Mouse (Mus musculus): ENCODE results near the gene Hlcs.

DNA sequence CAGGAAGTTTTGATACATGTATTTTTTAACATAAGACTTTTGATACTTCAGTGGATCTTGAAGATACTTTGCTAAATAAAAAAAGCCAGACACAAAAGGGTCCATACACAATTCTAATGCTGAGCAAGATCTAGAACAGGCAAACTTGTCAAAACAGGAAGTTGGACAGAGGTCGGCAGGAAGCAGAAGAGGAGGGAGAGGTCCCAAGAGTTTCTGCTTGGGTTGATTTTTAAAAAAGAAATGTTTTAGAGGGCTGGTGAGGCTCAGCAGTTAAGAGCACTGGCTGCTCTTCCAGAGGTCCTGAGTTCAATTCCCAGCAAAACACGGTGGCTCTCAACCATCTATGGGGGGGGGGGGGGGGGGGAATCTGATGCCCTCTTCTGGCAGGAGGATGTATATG, 73.2 kb downstream of the Hlcs start:
- TF ChIP-seq CTCF (IDR thresholded peaks at IDR 0.05; ENCODE audit: low read depth, low read length) (no peak), GATA1 (IDR thresholded peaks at IDR 0.05; ENCODE audit: borderline replicate concordance, low read length) (no peak), TAL1 (conservative IDR thresholded peaks at IDR 0.05; ENCODE audit: low read depth, low read length) (no peak)

Measured in G1E (cell line).